Mouse (Mus musculus): ENCODE results near the gene C2cd2l. TPM values are rescaled to one million over a fixed set of nuclear protein-coding genes. Genes with fewer than 3 reads are reported as not detected.
A peak's percentile ranks its signal among the peaks of the same experiment; 100 is the strongest.
"Not testable (repeated sequence)": the region's sequence is repeated elsewhere in the genome, so short reads cannot be mapped to it uniquely, and the experiment has no call there.

C2cd2l gene
- polyA plus RNA-seq (2014; fragmentation: Nextera tagmentation; extraction: Ambion mirVana), result 5.8 and 7.5 TPM in 2 replicates

GRCm38 (mm10) chr9:44319887-44320798 is at the start of gene C2cd2l:
Gene C2cd2l, minus strand, starts transcription at chr9:44320285.
- Histone ChIP-seq H3K4me1 (ENCODE audit: control insufficient read depth, insufficient read depth, low read length) (peaks cover 4% of the 10 kb centered on the region), H3K4me3 (ENCODE audit: low read depth, low read length) (peak within 1 kb of the TSS; percentile 78), H3K9ac (replicated peaks; ENCODE audit: low read length) (peak within 1 kb of the TSS; percentile 77), H3K27me3 (ENCODE audit: control insufficient read depth, insufficient read depth, low read length) (no peaks in the 10 kb centered on the region), H3K9me3 (replicated peaks; ENCODE audit: control insufficient read depth, low read length) (no peaks in the 10 kb centered on the region), H3K36me3 (replicated peaks; ENCODE audit: control insufficient read depth, insufficient read depth, low read depth, low read length) (no peaks in the 10 kb centered on the region; the same call in none of the 2 replicates), H3K4me2 (ENCODE audit: low read depth, low read length) (peak within 1 kb of the TSS; percentile 94), H3K27ac (replicated peaks; ENCODE audit: low read depth, low read length) (no peak within 1 kb of the TSS)
- under 1% methylated on average over 66 of the region's 67 CpGs for WGBS
- DNase-seq (ENCODE audit: low spot score) (peak; percentile 98), ATAC-seq (replicated peaks; ENCODE audit: insufficient number of reproducible peaks, low FRiP score, low TSS enrichment, low read depth) (peak; percentile 96)

- 62% methylated on average over 3 of the region's 3 CpGs for WGBS
- no peaks in the 10 kb centered on the region for H3K36me3 ChIP-seq (replicated peaks; ENCODE audit: control insufficient read depth, insufficient read depth, low read depth, low read length)
- DNase-seq (ENCODE audit: low spot score), result peak; percentile 4
- ATAC-seq (replicated peaks; ENCODE audit: insufficient number of reproducible peaks, low FRiP score, low TSS enrichment, low read depth), result no peak
- no peak overlapping the region for H3K4me3 ChIP-seq (ENCODE audit: low read depth, low read length)
- no peaks in the 10 kb centered on the region for H3K4me1 ChIP-seq (ENCODE audit: control insufficient read depth, insufficient read depth, low read length)
- no peak overlapping the region for H3K9ac ChIP-seq (replicated peaks; ENCODE audit: low read length)
- no peaks in the 10 kb centered on the region for H3K9me3 ChIP-seq (replicated peaks; ENCODE audit: control insufficient read depth, low read length)
- H3K4me2 ChIP-seq (ENCODE audit: low read depth, low read length), result no peak overlapping the region
- H3K27me3 ChIP-seq (ENCODE audit: control insufficient read depth, insufficient read depth, low read length), result no peaks in the 10 kb centered on the region
- no peak overlapping the region for H3K27ac ChIP-seq (replicated peaks; ENCODE audit: low read depth, low read length)
Measured at GRCm38 (mm10) chr9:44364480-44364879, 44.4 kb upstream of the C2cd2l start.

- peak overlapping the region; percentile 38 for H3K4me2 ChIP-seq (ENCODE audit: low read depth, low read length)
- not testable (repeated sequence) for ATAC-seq (replicated peaks; ENCODE audit: insufficient number of reproducible peaks, low FRiP score, low TSS enrichment, low read depth)
- 41% methylated on average over 4 of the region's 4 CpGs for WGBS
Measured at GRCm38 (mm10) chr9:44361931-44362330, 41.8 kb upstream of the C2cd2l start.

GRCm38 (mm10) chr9:44361190-44361917 is 41.3 kb upstream of the C2cd2l start, which contains the start of gene Vps11:
Gene Vps11, minus strand, starts transcription at chr9:44361670.
- WGBS, result 1% methylated on average over 44 of the region's 44 CpGs
- ATAC-seq (replicated peaks; ENCODE audit: insufficient number of reproducible peaks, low FRiP score, low TSS enrichment, low read depth), result peak; percentile 94
- peak within 1 kb of the TSS; percentile 66 for H3K4me2 ChIP-seq (ENCODE audit: low read depth, low read length)

More at GRCm38 (mm10) chr9:44361931-44362330, 41.8 kb upstream of the C2cd2l start:
- DNase-seq (ENCODE audit: low spot score); H3K27me3 ChIP-seq (ENCODE audit: control insufficient read depth, insufficient read depth, low read length); H3K36me3 ChIP-seq (replicated peaks; ENCODE audit: control insufficient read depth, insufficient read depth, low read depth, low read length); H3K27ac ChIP-seq (replicated peaks; ENCODE audit: low read depth, low read length); H3K9me3 ChIP-seq (replicated peaks; ENCODE audit: control insufficient read depth, low read length); H3K4me1 ChIP-seq (ENCODE audit: control insufficient read depth, insufficient read depth, low read length): not testable (repeated sequence)
- peak overlapping the region; percentile 87 for H3K4me3 ChIP-seq (ENCODE audit: low read depth, low read length)
- peak overlapping the region; percentile 44 for H3K9ac ChIP-seq (replicated peaks; ENCODE audit: low read length)

GRCm38 (mm10) chr9:44357207-44357606 is 37.1 kb upstream of the C2cd2l start:
- H3K27ac ChIP-seq (replicated peaks; ENCODE audit: low read depth, low read length), result no peak overlapping the region
- no peak overlapping the region for H3K4me3 ChIP-seq (ENCODE audit: low read depth, low read length)
- no peaks in the 10 kb centered on the region for H3K9me3 ChIP-seq (replicated peaks; ENCODE audit: control insufficient read depth, low read length)
- H3K4me1 ChIP-seq (ENCODE audit: control insufficient read depth, insufficient read depth, low read length), result no peaks in the 10 kb centered on the region
- H3K9ac ChIP-seq (replicated peaks; ENCODE audit: low read length), result no peak overlapping the region
- ATAC-seq (replicated peaks; ENCODE audit: insufficient number of reproducible peaks, low FRiP score, low TSS enrichment, low read depth) (no peak), DNase-seq (ENCODE audit: low spot score) (peak; percentile 54)
- peaks cover 14% of the 10 kb centered on the region for H3K36me3 ChIP-seq (replicated peaks; ENCODE audit: control insufficient read depth, insufficient read depth, low read depth, low read length)
- no peaks in the 10 kb centered on the region for H3K27me3 ChIP-seq (ENCODE audit: control insufficient read depth, insufficient read depth, low read length)
- 80% methylated on average over 4 of the region's 4 CpGs for WGBS
- no peak overlapping the region for H3K4me2 ChIP-seq (ENCODE audit: low read depth, low read length)

More at GRCm38 (mm10) chr9:44361190-44361917, 41.3 kb upstream of the C2cd2l start, which contains the start of gene Vps11:
- Histone ChIP-seq H3K27me3 (ENCODE audit: control insufficient read depth, insufficient read depth, low read length) (no peaks in the 10 kb centered on the region), H3K9ac (replicated peaks; ENCODE audit: low read length) (peak within 1 kb of the TSS; percentile 88), H3K9me3 (replicated peaks; ENCODE audit: control insufficient read depth, low read length) (no peaks in the 10 kb centered on the region), H3K27ac (replicated peaks; ENCODE audit: low read depth, low read length) (no peak within 1 kb of the TSS), H3K4me1 (ENCODE audit: control insufficient read depth, insufficient read depth, low read length) (no peaks in the 10 kb centered on the region), H3K4me3 (ENCODE audit: low read depth, low read length) (peak within 1 kb of the TSS; percentile 87), H3K36me3 (replicated peaks; ENCODE audit: control insufficient read depth, insufficient read depth, low read depth, low read length) (peaks cover 5% of the 10 kb centered on the region; the same call in 1 of the 2 replicates)
- DNase-seq (ENCODE audit: low spot score), result peak; percentile 99

- no peaks in the 10 kb centered on the region for H3K27me3 ChIP-seq (ENCODE audit: control insufficient read depth, insufficient read depth, low read length)
- ATAC-seq (replicated peaks; ENCODE audit: insufficient number of reproducible peaks, low FRiP score, low TSS enrichment, low read depth) (no peak), DNase-seq (ENCODE audit: low spot score) (no peak)
- H3K36me3 ChIP-seq (replicated peaks; ENCODE audit: control insufficient read depth, insufficient read depth, low read depth, low read length), result peaks cover 20% of the 10 kb centered on the region
- H3K4me2 ChIP-seq (ENCODE audit: low read depth, low read length), result no peak overlapping the region
- H3K9ac ChIP-seq (replicated peaks; ENCODE audit: low read length), result no peak overlapping the region
- no peak overlapping the region for H3K4me3 ChIP-seq (ENCODE audit: low read depth, low read length)
- no peaks in the 10 kb centered on the region for H3K4me1 ChIP-seq (ENCODE audit: control insufficient read depth, insufficient read depth, low read length)
- H3K27ac ChIP-seq (replicated peaks; ENCODE audit: low read depth, low read length), result no peak overlapping the region
- no peaks in the 10 kb centered on the region for H3K9me3 ChIP-seq (replicated peaks; ENCODE audit: control insufficient read depth, low read length)
- WGBS, result 89% methylated on average over 6 of the region's 6 CpGs
Measured at GRCm38 (mm10) chr9:44353142-44353541, 33.1 kb upstream of the C2cd2l start.

GRCm38 (mm10) chr9:44352337-44352736 is 32.3 kb upstream of the C2cd2l start:
- ATAC-seq (replicated peaks; ENCODE audit: insufficient number of reproducible peaks, low FRiP score, low TSS enrichment, low read depth), result no peak

More at GRCm38 (mm10) chr9:44352337-44352736, 32.3 kb upstream of the C2cd2l start:
- Histone ChIP-seq H3K9ac (replicated peaks; ENCODE audit: low read length) (no peak overlapping the region), H3K4me1 (ENCODE audit: control insufficient read depth, insufficient read depth, low read length) (no peaks in the 10 kb centered on the region), H3K9me3 (replicated peaks; ENCODE audit: control insufficient read depth, low read length) (no peaks in the 10 kb centered on the region), H3K27ac (replicated peaks; ENCODE audit: low read depth, low read length) (no peak overlapping the region), H3K4me2 (ENCODE audit: low read depth, low read length) (no peak overlapping the region), H3K4me3 (ENCODE audit: low read depth, low read length) (no peak overlapping the region), H3K36me3 (replicated peaks; ENCODE audit: control insufficient read depth, insufficient read depth, low read depth, low read length) (peaks cover 22% of the 10 kb centered on the region), H3K27me3 (ENCODE audit: control insufficient read depth, insufficient read depth, low read length) (no peaks in the 10 kb centered on the region)
- DNase-seq (ENCODE audit: low spot score), result no peak
- WGBS, result 89% methylated on average over 10 of the region's 10 CpGs
